8 mouse cellular contexts compared by ENCODE assay signal in the genomic region with DNA sequence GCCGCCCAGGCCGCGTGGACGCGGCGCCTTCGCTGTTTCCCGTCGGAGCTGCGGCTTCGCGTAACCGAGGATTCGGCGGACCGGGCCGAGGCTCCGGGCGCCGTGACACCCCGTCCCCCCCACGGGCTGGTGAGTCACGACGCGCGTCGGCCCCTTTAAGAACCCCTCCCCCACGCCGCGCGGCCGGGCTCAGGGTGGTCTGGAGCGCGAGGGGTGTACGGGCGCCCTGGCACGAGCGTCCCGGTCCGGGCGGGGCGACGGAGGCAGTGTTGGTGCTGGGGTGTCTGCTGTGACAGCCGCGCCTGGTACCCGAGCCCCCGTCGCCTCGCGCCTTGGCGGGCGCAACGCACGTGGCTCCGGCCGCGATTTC. TPM values are rescaled to one million over a fixed set of nuclear protein-coding genes. Genes with fewer than 3 reads are reported as not detected.
DNase-seq lines count a peak whose midpoint lies in the region; ATAC-seq and TF ChIP-seq lines count a peak whose summit lies in the region.

No protein-coding gene starts in this region.

- no peak for TF ChIP-seq CTCF in hindbrain, postnatal 0 days (IDR thresholded peaks at IDR 0.05; ENCODE audit: low read depth)

- no peaks in the 10 kb centered on the region for H3K9me3 ChIP-seq in heart, embryonic 11.5 days (replicated peaks; ENCODE audit: control insufficient read depth, low read length)
- H3K9me3 ChIP-seq in hindbrain, postnatal 0 days (ENCODE audit: low read length), result no peaks in the 10 kb centered on the region
- no peaks in the 10 kb centered on the region for H3K9me3 ChIP-seq in midbrain, embryonic 16.5 days (replicated peaks; ENCODE audit: control insufficient read depth, low read length, poor library complexity, severe bottlenecking)

- peak overlapping the region; percentile 97 for H3K4me3 ChIP-seq in heart, embryonic 11.5 days (ENCODE audit: low read depth, low read length)
- peak overlapping the region; percentile 92 for H3K4me3 ChIP-seq in hindbrain, postnatal 0 days (ENCODE audit: low read length)
- H3K4me3 ChIP-seq in midbrain, embryonic 16.5 days (ENCODE audit: low read depth, low read length), result peak overlapping the region; percentile 75

- no peak for DNase-seq in heart, adult 18-20 months
- DNase-seq in thymus, postnatal 4 days, result peak; percentile 83
- DNase-seq in thymus, postnatal 25 days, result no peak
- DNase-seq in hindbrain, postnatal 0 days (ENCODE audit: low spot score), result peak; percentile 80
- no peak for DNase-seq in frontal cortex, postnatal 36 days (ENCODE audit: low spot score in 2 of 2)
- no peak for DNase-seq in left cerebral cortex, postnatal 25 days (ENCODE audit: low spot score in 2 of 2)

- no peaks in the 10 kb centered on the region for H3K36me3 ChIP-seq in heart, embryonic 11.5 days (ENCODE audit: control insufficient read depth, insufficient read depth, low read length)
- H3K36me3 ChIP-seq in hindbrain, postnatal 0 days (ENCODE audit: insufficient read depth, low read length), result no peaks in the 10 kb centered on the region
- no peaks in the 10 kb centered on the region for H3K36me3 ChIP-seq in midbrain, embryonic 16.5 days (ENCODE audit: control insufficient read depth, insufficient read depth, low read length)

- peak overlapping the region; percentile 91 for H3K9ac ChIP-seq in heart, embryonic 11.5 days (ENCODE audit: low read depth, low read length)
- peak overlapping the region; percentile 93 for H3K9ac ChIP-seq in hindbrain, postnatal 0 days (replicated peaks; ENCODE audit: low read length)
- peak overlapping the region; percentile 89 for H3K9ac ChIP-seq in midbrain, embryonic 16.5 days (ENCODE audit: low read depth, low read length)

- peak overlapping the region; percentile 97 for H3K4me2 ChIP-seq in heart, embryonic 11.5 days
- peak overlapping the region; percentile 93 for H3K4me2 ChIP-seq in hindbrain, postnatal 0 days (ENCODE audit: low read depth, low read length)
- peak overlapping the region; percentile 88 for H3K4me2 ChIP-seq in midbrain, embryonic 16.5 days (ENCODE audit: low read length)

- no peaks in the 10 kb centered on the region for H3K27me3 ChIP-seq in heart, embryonic 11.5 days (ENCODE audit: control insufficient read depth, insufficient read depth, low read length)
- no peaks in the 10 kb centered on the region for H3K27me3 ChIP-seq in hindbrain, postnatal 0 days (ENCODE audit: insufficient read depth, low read length)
- H3K27me3 ChIP-seq in midbrain, embryonic 16.5 days (ENCODE audit: control insufficient read depth, insufficient read depth, low read depth, low read length), result peaks cover 7% of the 10 kb centered on the region

- under 1% methylated on average over 56 of the region's 57 CpGs for WGBS in heart, embryonic 11.5 days (ENCODE audit: insufficient replicate concordance)
- WGBS in hindbrain, postnatal 0 days, result under 1% methylated on average over 57 of the region's 57 CpGs
- WGBS in midbrain, embryonic 16.5 days, result under 1% methylated on average over 40 of the region's 57 CpGs

- peak overlapping the region; percentile 100 for H3K27ac ChIP-seq in heart, embryonic 11.5 days (ENCODE audit: low read depth, low read length)
- H3K27ac ChIP-seq in hindbrain, postnatal 0 days, result peak overlapping the region; percentile 99
- peak overlapping the region; percentile 96 for H3K27ac ChIP-seq in midbrain, embryonic 16.5 days (ENCODE audit: low read length)

- H3K4me1 ChIP-seq in heart, embryonic 11.5 days (ENCODE audit: control insufficient read depth, insufficient read depth, low read length), result peaks cover 64% of the 10 kb centered on the region
- peaks cover 33% of the 10 kb centered on the region for H3K4me1 ChIP-seq in hindbrain, postnatal 0 days (ENCODE audit: insufficient read depth, low read length)
- peaks cover 52% of the 10 kb centered on the region for H3K4me1 ChIP-seq in midbrain, embryonic 16.5 days (ENCODE audit: control insufficient read depth, insufficient read depth, low read length)

- intact Hi-C loops in left cerebral cortex, postnatal 25 days (cut with DNase I), result loop anchor here (2.0 to 5.0 kb wide), 2 partner anchors 30 to 80 kb away; no protein-coding TSS in a partner anchor

- 0 out of 2 replicates have a peak, but pooled peaks have one; percentile 20 for ATAC-seq in heart, embryonic 11.5 days (replicated peaks; ENCODE audit: insufficient number of reproducible peaks, low FRiP score, low TSS enrichment)
- peak; percentile 54 for ATAC-seq in hindbrain, postnatal 0 days
- ATAC-seq in midbrain, embryonic 16.5 days, result peak; percentile 54

RNA-seq across cellular contexts. Expression of a gene that starts 0.4 kb away (rescaled TPM):
- polyA plus RNA-seq in heart, embryonic 11.5 days (2014; fragmentation: Nextera tagmentation; extraction: Ambion mirVana), result 39.8 and 45.1 TPM in 2 replicates
- 100 to 1,000 TPM; 120 TPM for total RNA-seq in heart, adult 18-20 months (2021)
- total RNA-seq in hindbrain, postnatal 0 days (2014; rRNA removed), result 44.0 and 50.3 TPM in 2 replicates
- 13.4 and 19.2 TPM in 2 replicates for polyA plus RNA-seq in hindbrain, postnatal 0 days (2015; fragmentation: Nextera tagmentation; extraction: Ambion mirVana)
- 21.6 and 22.5 TPM in 2 replicates for polyA plus RNA-seq in midbrain, embryonic 16.5 days (2015; fragmentation: Nextera tagmentation; extraction: Ambion mirVana)
- total RNA-seq in left cerebral cortex, postnatal 25 days (2021), result 100 to 1,000 TPM; 211 to 225 TPM

Comparison
In these comparisons a context has a peak if more than half of its experiments do, and no peak if none do; other contexts are left out.
1. DNase-seq: peak in thymus, postnatal 4 days (single experiment) and hindbrain, postnatal 0 days (single experiment); none in heart, adult 18-20 months (0 of 2), thymus, postnatal 25 days (single experiment), frontal cortex, postnatal 36 days (0 of 2) and left cerebral cortex, postnatal 25 days (0 of 2).
2. Peak in every context shown above with its lines, with median percentiles within 50 percentile points of each other: ATAC-seq, H3K27ac ChIP-seq, H3K4me2 ChIP-seq, H3K4me3 ChIP-seq and H3K9ac ChIP-seq.